Mouse (Mus musculus) MEL (cell line): ENCODE data around the gene Sgk1. TPM values are rescaled to one million over a fixed set of nuclear protein-coding genes. Genes with fewer than 3 reads are reported as not detected.
A peak's percentile ranks its signal among the peaks of the same experiment; 100 is the strongest.

ENCODE experiments used
- DNase-seq: peaks from one replicate; pipeline ENCODE4 v3.0.0; 2011; ENCODE audit warnings: low read depth, low spot score
- H3K27ac ChIP-seq: 2 replicates; pipeline ENCODE4 v1.5.1; 2012; ENCODE audit warnings: low read depth, mild to moderate bottlenecking, control low read depth, low read length, moderate library complexity; ENCODE audit not compliant: control insufficient read depth
- H3K27me3 ChIP-seq, 2 experiments: fragments of 150-350 bp in 1 of 2; sonication (generic) in 1 of 2; 2 replicates each; pipeline ENCODE4 v1.6.1; 2012; ENCODE audit warnings: low read length in 2 of 2, mild to moderate bottlenecking in 2 of 2, improper control_type of control experiment in 1 of 2, moderate library complexity in 1 of 2; ENCODE audit not compliant: insufficient read depth in 2 of 2, control insufficient read depth in 1 of 2
- H3K36me3 ChIP-seq, 2 experiments: 2 replicates each; pipeline ENCODE4 v1.6.1; 2012 to 2014; ENCODE audit warnings: low read length in 2 of 2, improper control_type of control experiment in 1 of 2, inconsistent platforms in 1 of 2, mild to moderate bottlenecking in 1 of 2; ENCODE audit not compliant: insufficient read depth in 2 of 2, control insufficient read depth in 1 of 2
- H3K4me1 ChIP-seq, 2 experiments: fragments of 150-350 bp in 1 of 2; sonication (generic) in 1 of 2; 2 replicates each; pipeline ENCODE4 v1.6.1; 2012; ENCODE audit warnings: low read length in 2 of 2, improper control_type of control experiment in 1 of 2, mild to moderate bottlenecking in 1 of 2; ENCODE audit not compliant: insufficient read depth in 2 of 2, control insufficient read depth in 1 of 2
- H3K4me3 ChIP-seq, 2 experiments: fragments of 150-350 bp in 1 of 2; sonication (generic) in 1 of 2; 2 replicates each; pipeline ENCODE4 v1.5.1; 2012; ENCODE audit warnings: low read depth in 2 of 2, low read length in 2 of 2, mild to moderate bottlenecking in 2 of 2, moderate library complexity in 2 of 2, control low read depth in 1 of 2, improper control_type of control experiment in 1 of 2; ENCODE audit not compliant: control insufficient read depth in 1 of 2, insufficient read depth in 1 of 2
- H3K79me2 ChIP-seq: 2 replicates; pipeline ENCODE4 v1.6.1; 2012; ENCODE audit warnings: mild to moderate bottlenecking, low read length, moderate library complexity; ENCODE audit not compliant: control insufficient read depth, poor library complexity, insufficient read depth
- H3K9ac ChIP-seq: 2 replicates; pipeline ENCODE4 v1.6.1; 2012; ENCODE audit warnings: low read depth, mild to moderate bottlenecking, control low read depth, low read length, moderate library complexity; ENCODE audit not compliant: control insufficient read depth, poor library complexity, severe bottlenecking
- H3K9me3 ChIP-seq: fragments of 150-350 bp; sonication (generic); replicated peaks from 2 replicates; pipeline ENCODE4 v1.6.1; 2012; ENCODE audit warnings: mild to moderate bottlenecking, low read length, improper control_type of control experiment, moderate library complexity; ENCODE audit not compliant: insufficient read depth
- ELF1 ChIP-seq: IDR thresholded peaks from 2 replicates; pipeline ENCODE4 v1.6.1; 2014; ENCODE audit warnings: low read depth, mild to moderate bottlenecking, inconsistent platforms, low read length, improper control_type of control experiment, moderate library complexity
- EP300 ChIP-seq, 2 experiments: IDR thresholded peaks; 2 replicates each; pipeline ENCODE4 v1.6.1; 2011; ENCODE audit warnings: improper control_type of control experiment in 2 of 2, low read length in 2 of 2, low read depth in 1 of 2, mild to moderate bottlenecking in 1 of 2
- GATA1 ChIP-seq: IDR thresholded peaks from 2 replicates; pipeline ENCODE4 v1.6.1; 2011; ENCODE audit warnings: low read depth, low read length, improper control_type of control experiment
- JUND ChIP-seq: IDR thresholded peaks from 2 replicates; pipeline ENCODE4 v1.6.1; 2011; ENCODE audit warnings: low read depth, mild to moderate bottlenecking, improper control_type of control experiment, low read length
- KAT2A ChIP-seq: conservative IDR thresholded peaks from 2 replicates; pipeline ENCODE4 v1.6.1; 2012; ENCODE audit warnings: low read depth, low read length, improper control_type of control experiment, inconsistent platforms
- MAFK ChIP-seq: IDR thresholded peaks from 2 replicates; pipeline ENCODE4 v1.6.1; 2011; ENCODE audit warnings: low read depth, mild to moderate bottlenecking, low read length, improper control_type of control experiment, borderline replicate concordance
- MYC ChIP-seq: IDR thresholded peaks from 2 replicates; pipeline ENCODE4 v1.6.1; 2011; ENCODE audit warnings: low read depth, mild to moderate bottlenecking, low read length, improper control_type of control experiment, moderate library complexity
- POLR2A ChIP-seq, 2 experiments: IDR thresholded peaks; 2 replicates each; pipeline ENCODE4 v1.6.1; 2011 to 2012; ENCODE audit warnings: low read length in 2 of 2, mild to moderate bottlenecking in 2 of 2, control low read depth in 1 of 2, improper control_type of control experiment in 1 of 2, low read depth in 1 of 2, moderate library complexity in 1 of 2; ENCODE audit not compliant: control insufficient read depth in 1 of 2, insufficient read depth in 1 of 2, poor library complexity in 1 of 2
- POLR2AphosphoS2 ChIP-seq: IDR thresholded peaks from 2 replicates; pipeline ENCODE4 v1.6.1; 2011; ENCODE audit warnings: low read length, improper control_type of control experiment
- RCOR1 ChIP-seq: IDR thresholded peaks from 2 replicates; pipeline ENCODE4 v1.6.1; 2012; ENCODE audit warnings: low read depth, mild to moderate bottlenecking, inconsistent platforms, low read length, improper control_type of control experiment
- TAL1 ChIP-seq: IDR thresholded peaks from 2 replicates; pipeline ENCODE4 v1.6.1; 2012; ENCODE audit warnings: mild to moderate bottlenecking, inconsistent platforms, low read length, moderate library complexity, mixed read lengths
- TBP ChIP-seq: IDR thresholded peaks from 2 replicates; pipeline ENCODE4 v1.8.0; 2011; ENCODE audit warnings: low read depth, low read length, improper control_type of control experiment
- USF1 ChIP-seq: IDR thresholded peaks from 2 replicates; pipeline ENCODE4 v1.6.1; 2014; ENCODE audit warnings: low read depth, mild to moderate bottlenecking, inconsistent platforms, low read length, improper control_type of control experiment, moderate library complexity
- polyA plus RNA-seq, 2 experiments: library from polyadenylated mRNA; stranded (reverse) in 1 of 2; unstranded in 1 of 2; fragments of >175 nt in 1 of 2; fragments of >200 nt in 1 of 2; gene quantifications; 2 replicates each; pipeline versions ENCODE4 v1.2.1 to v1.2.4; 2012; ENCODE audit warnings: low replicate concordance in 2 of 2, low read depth in 1 of 2; ENCODE audit not compliant: insufficient read length in 2 of 2, insufficient read depth in 1 of 2, missing spikeins in 1 of 2
- total RNA-seq: library from RNA; depleted of rRNA; stranded (reverse); fragments of 300-350 nt; gene quantifications from 2 replicates; pipeline ENCODE4 v1.2.3, GENCODE M21; 2012

The Sgk1 gene
- total and polyA plus RNA-seq, 3 experiments: 1.6 to 3.2 TPM; not detected in 1

DNA sequence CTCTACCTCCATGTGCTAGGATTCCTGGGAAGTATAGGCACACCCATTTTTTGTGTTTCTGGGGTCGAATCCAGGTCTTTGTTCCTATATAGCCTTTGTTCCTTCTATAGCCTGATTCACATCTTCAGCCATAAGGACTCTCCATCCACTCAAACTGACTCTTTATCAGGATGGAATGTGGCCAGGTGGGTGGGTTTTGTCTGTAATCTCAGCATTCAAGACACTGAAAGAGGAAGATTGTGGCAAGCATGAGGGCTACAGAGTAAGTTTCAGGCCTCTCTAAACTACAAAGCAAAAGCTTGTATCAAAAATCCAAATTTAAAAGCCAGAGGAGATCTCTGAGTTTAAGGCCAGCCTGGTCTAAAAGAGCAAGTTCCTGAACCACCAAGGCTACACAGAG lies 63.2 kb downstream of the Sgk1 start:
- peaks cover 0 to 1% of the 10 kb centered on the region in 2 experiments; a peak in 1 of 4 replicates for H3K27me3 ChIP-seq
- peaks cover 0 to 3% of the 10 kb centered on the region in 2 experiments; a peak in 1 of 4 replicates for H3K36me3 ChIP-seq
- H3K27ac ChIP-seq: no peak overlapping the region
- peaks cover 0 to 6% of the 10 kb centered on the region in 2 experiments; a peak in 2 of 4 replicates for H3K4me1 ChIP-seq
- H3K79me2 ChIP-seq: no peaks in the 10 kb centered on the region
- no peak overlapping the region for H3K4me3 ChIP-seq
- peak; percentile 59; the same call in 1 of the 2 replicates for TF ChIP-seq RCOR1
- no peak for TF ChIP-seq POLR2A (IDR thresholded peaks at IDR 0.05; ENCODE audit: control insufficient read depth in 1 of 2, insufficient read depth in 1 of 2, low read depth in 1 of 2, low read length in 2 of 2, poor library complexity in 1 of 2)
- TF ChIP-seq EP300 (IDR thresholded peaks at IDR 0.05; ENCODE audit: low read depth in 1 of 2, low read length in 2 of 2): peak in 1 of 2 experiments; percentile 48; a peak in 1 of 4 replicates
- peak; percentile 64 for TF ChIP-seq GATA1
- H3K9me3 ChIP-seq: no peaks in the 10 kb centered on the region
- peak; percentile 34 for DNase-seq
- no peak overlapping the region for H3K9ac ChIP-seq

DNA sequence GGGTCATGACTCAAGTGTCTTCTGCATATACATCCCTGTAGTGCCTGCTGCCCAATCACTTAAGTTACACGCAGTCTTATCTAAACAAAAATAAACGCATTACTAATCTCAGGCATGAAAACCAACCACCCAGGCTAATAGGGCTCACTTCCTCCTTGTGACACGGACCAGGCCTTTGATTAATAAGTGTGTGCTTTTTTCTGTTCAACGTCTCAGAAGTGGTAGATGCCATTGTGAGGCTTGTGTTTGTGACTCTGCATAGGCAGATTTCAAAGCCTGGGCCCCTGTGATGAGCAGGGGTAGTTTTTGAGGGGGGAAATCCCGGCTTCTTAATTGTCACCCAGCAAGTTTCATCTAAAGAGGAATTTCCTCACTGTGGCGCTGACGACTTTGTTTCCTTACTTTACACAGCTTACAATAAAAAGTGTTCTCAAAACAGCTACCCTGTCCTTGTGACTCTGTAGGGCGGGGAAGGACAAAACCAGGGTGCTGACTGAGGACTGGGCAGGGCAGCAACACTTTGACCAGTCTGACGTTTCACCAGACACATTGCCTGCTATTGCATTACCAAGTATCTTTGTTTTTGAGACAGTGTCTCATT lies 64.9 kb downstream of the Sgk1 start:
- DNase-seq: peak; percentile 60
- TF ChIP-seq EP300 (IDR thresholded peaks at IDR 0.05; ENCODE audit: low read depth in 1 of 2, low read length in 2 of 2): peak; percentile 21 to 49; a peak in 1 of 4 replicates
- TF ChIP-seq TAL1: no peak
- TF ChIP-seq GATA1: peak; percentile 53
- peak; percentile 63; the same call in 1 of the 2 replicates for TF ChIP-seq RCOR1
- Histone ChIP-seq H3K9me3 (no peaks in the 10 kb centered on the region), H3K79me2 (no peaks in the 10 kb centered on the region), H3K4me1 (peaks cover 0 to 6% of the 10 kb centered on the region in 2 experiments; a peak in 2 of 4 replicates), H3K27ac (no peak overlapping the region), H3K4me3 (no peak overlapping the region), H3K27me3 (peaks cover 0 to 1% of the 10 kb centered on the region in 2 experiments; a peak in 1 of 4 replicates), H3K9ac (no peak overlapping the region), H3K36me3 (no peaks in the 10 kb centered on the region; a peak in 1 of 4 replicates)

GRCm38 (mm10) chr10:21952520-21952919 lies 70.5 kb downstream of the Sgk1 start:
- TF ChIP-seq TBP (no peak), POLR2AphosphoS2 (no peak), GATA1 (no peak), KAT2A (no peak), MYC (no peak), MAFK (no peak), JUND (no peak), ELF1 (no peak), USF1 (no peak)
- TF ChIP-seq, all 39 proteins: peak for 0
- no peaks in the 10 kb centered on the region for H3K4me1 ChIP-seq
- no peaks in the 10 kb centered on the region for H3K9me3 ChIP-seq
- no peak overlapping the region for H3K4me3 ChIP-seq
- DNase-seq: no peak
- no peak overlapping the region for H3K27ac ChIP-seq
- H3K9ac ChIP-seq: no peak overlapping the region
- no peaks in the 10 kb centered on the region for H3K79me2 ChIP-seq
- no peaks in the 10 kb centered on the region for H3K36me3 ChIP-seq
- peaks cover 4% of the 10 kb centered on the region in 2 experiments; a peak in 3 of 4 replicates for H3K27me3 ChIP-seq
